Mouse (Mus musculus) stomach, embryonic 16.5 days (tissue): ENCODE data around the gene Lrp3. TPM values are rescaled to one million over a fixed set of nuclear protein-coding genes. Genes with fewer than 3 reads are reported as not detected.

Experiments
- ATAC-seq: fragments of 200-750 bp; cut with Nextera tagmentation; 2 replicates; pipeline ENCODE4 v1.8.0; 2017; ENCODE audit warnings: moderate number of reproducible peaks, moderate TSS enrichment; ENCODE audit not compliant: insufficient read depth, low FRiP score
- H3K27ac ChIP-seq: fragments of 300-500 bp; sonication (generic); 2 replicates; pipeline ENCODE4 v1.5.1; 2014; ENCODE audit warnings: low read length
- H3K27me3 ChIP-seq: fragments of 300-500 bp; sonication (generic); 2 replicates; pipeline ENCODE4 v1.6.1; 2014; ENCODE audit warnings: low read length, control low read depth, mixed read lengths; ENCODE audit not compliant: control insufficient read depth, insufficient read depth
- H3K36me3 ChIP-seq: fragments of 300-500 bp; sonication (generic); 2 replicates; pipeline ENCODE4 v1.6.1; 2014; ENCODE audit warnings: low read length; ENCODE audit not compliant: control insufficient read depth, insufficient read depth
- H3K4me1 ChIP-seq: fragments of 300-500 bp; sonication (generic); 2 replicates; pipeline ENCODE4 v1.6.1; 2014; ENCODE audit warnings: low read length, control low read depth, mixed read lengths; ENCODE audit not compliant: control insufficient read depth, insufficient read depth
- H3K4me2 ChIP-seq: fragments of 300-500 bp; sonication (generic); 2 replicates; pipeline ENCODE4 v1.6.1; 2014; ENCODE audit warnings: low read depth, low read length, mixed read lengths
- H3K4me3 ChIP-seq: fragments of 300-500 bp; sonication (generic); replicated peaks from 2 replicates; pipeline ENCODE4 v1.5.1; 2014; ENCODE audit warnings: mild to moderate bottlenecking, low read length
- H3K9ac ChIP-seq: fragments of 300-500 bp; sonication (generic); 2 replicates; pipeline ENCODE4 v1.6.1; 2014; ENCODE audit warnings: low read length
- H3K9me3 ChIP-seq: fragments of 300-500 bp; sonication (generic); replicated peaks from 2 replicates; pipeline ENCODE4 v1.6.1; 2016; ENCODE audit warnings: low read length, control low read depth; ENCODE audit not compliant: control insufficient read depth
- WGBS: fragments of 180-500 bp; shearing (Covaris S2); extraction: QIAGEN DNeasy Blood & Tissue Kit; methylation state at CpG from one replicate; pipeline ENCODE4 v1.1.7; 2014; 5-methylcytosine and 5-hydroxymethylcytosine counted together
- polyA plus RNA-seq: library from polyadenylated mRNA; unstranded; fragments of >200 nt; fragmentation: Nextera tagmentation; extraction: Ambion mirVana; gene quantifications from 2 replicates; pipeline ENCODE4 v1.2.1, GENCODE M21; 2015

Gene Lrp3
- polyA plus RNA-seq, 1 experiment from 2014 or later: 5.5 TPM

- H3K27me3 ChIP-seq: no peaks in the 10 kb centered on the region
- H3K4me1 ChIP-seq: peaks cover 6% of the 10 kb centered on the region; the same call in 1 of the 2 replicates
- H3K9ac ChIP-seq: peak overlapping the region; percentile 78
- peaks cover 4% of the 10 kb centered on the region; the same call in 1 of the 2 replicates for H3K9me3 ChIP-seq
- under 1% methylated on average over 45 of the region's 45 CpGs for WGBS
- H3K4me2 ChIP-seq: peak overlapping the region; percentile 68
- H3K27ac ChIP-seq: peak overlapping the region; percentile 97
- ATAC-seq: peak; percentile 96
- H3K4me3 ChIP-seq: peak overlapping the region; percentile 68
- H3K36me3 ChIP-seq: no peaks in the 10 kb centered on the region
These were observed 19.3 kb upstream of the Lrp3 start for GRCm38 (mm10) chr7:35234361-35235245.

GRCm38 (mm10) chr7:35233861-35234260 lies 18.6 kb upstream of the Lrp3 start:
- no peaks in the 10 kb centered on the region for H3K27me3 ChIP-seq
- peak overlapping the region; percentile 78 for H3K9ac ChIP-seq
- H3K27ac ChIP-seq: peak overlapping the region; percentile 92
- H3K4me3 ChIP-seq: peak overlapping the region; percentile 68
- 51% methylated on average over 12 of the region's 12 CpGs for WGBS
- no peaks in the 10 kb centered on the region for H3K36me3 ChIP-seq
- H3K9me3 ChIP-seq: peaks cover 4% of the 10 kb centered on the region; the same call in 1 of the 2 replicates
- H3K4me1 ChIP-seq: peaks cover 6% of the 10 kb centered on the region; the same call in 1 of the 2 replicates
- peak overlapping the region; percentile 63 for H3K4me2 ChIP-seq
- ATAC-seq: no peak

DNA sequence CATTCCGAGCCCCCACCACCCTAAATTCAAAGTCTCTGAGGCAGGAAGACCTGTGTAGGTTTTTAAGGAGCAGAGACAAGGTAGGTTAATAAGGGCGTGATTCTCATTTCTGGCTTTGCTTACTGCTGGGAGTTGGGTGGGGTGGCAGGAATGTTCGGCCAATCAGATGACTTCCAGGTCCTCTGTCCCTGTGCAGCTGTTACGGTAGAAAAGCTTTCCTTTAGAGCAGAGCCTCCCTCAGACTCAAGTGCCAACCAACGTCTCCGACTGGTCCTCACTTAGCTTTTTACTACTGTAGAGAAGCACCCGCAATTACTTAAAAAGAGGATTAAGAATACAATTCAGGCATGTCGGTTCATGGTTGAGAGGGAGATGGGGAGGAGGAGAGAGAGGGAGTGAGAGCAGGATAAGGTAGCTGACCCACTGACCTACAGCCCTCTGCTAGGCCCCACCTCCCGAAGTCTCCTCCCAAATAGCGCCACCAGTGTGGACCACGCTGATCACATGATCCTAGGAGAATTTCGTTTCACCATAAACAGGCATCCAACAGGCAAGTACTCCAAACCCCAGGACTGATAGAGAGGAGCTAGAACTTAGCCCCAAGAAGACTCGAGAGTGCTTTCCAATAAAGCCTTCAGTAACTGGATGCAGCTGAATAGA lies 17.6 kb upstream of the Lrp3 start:
- 35% methylated on average over 13 of the region's 13 CpGs for WGBS
- Histone ChIP-seq H3K4me2 (no peak overlapping the region), H3K4me3 (no peak overlapping the region)

GRCm38 (mm10) chr7:35230333-35230732 lies 15.0 kb upstream of the Lrp3 start:
- Histone ChIP-seq H3K27me3 (no peaks in the 10 kb centered on the region), H3K36me3 (no peaks in the 10 kb centered on the region), H3K9me3 (peaks cover 4% of the 10 kb centered on the region; the same call in 1 of the 2 replicates), H3K4me3 (no peak overlapping the region), H3K4me2 (no peak overlapping the region), H3K27ac (no peak overlapping the region), H3K4me1 (no peaks in the 10 kb centered on the region; the same call in 1 of the 2 replicates), H3K9ac (no peak overlapping the region)
- 74% methylated on average over 3 of the region's 3 CpGs for WGBS
- ATAC-seq: no peak

More for the DNA sequence above, 17.6 kb upstream of the Lrp3 start:
- no peaks in the 10 kb centered on the region for H3K27me3 ChIP-seq
- H3K9ac ChIP-seq: no peak overlapping the region
- H3K4me1 ChIP-seq: peaks cover 6% of the 10 kb centered on the region; the same call in 1 of the 2 replicates
- H3K9me3 ChIP-seq: peaks cover 4% of the 10 kb centered on the region; the same call in 1 of the 2 replicates
- H3K36me3 ChIP-seq: no peaks in the 10 kb centered on the region
- no peak for ATAC-seq
- H3K27ac ChIP-seq: no peak overlapping the region

DNA sequence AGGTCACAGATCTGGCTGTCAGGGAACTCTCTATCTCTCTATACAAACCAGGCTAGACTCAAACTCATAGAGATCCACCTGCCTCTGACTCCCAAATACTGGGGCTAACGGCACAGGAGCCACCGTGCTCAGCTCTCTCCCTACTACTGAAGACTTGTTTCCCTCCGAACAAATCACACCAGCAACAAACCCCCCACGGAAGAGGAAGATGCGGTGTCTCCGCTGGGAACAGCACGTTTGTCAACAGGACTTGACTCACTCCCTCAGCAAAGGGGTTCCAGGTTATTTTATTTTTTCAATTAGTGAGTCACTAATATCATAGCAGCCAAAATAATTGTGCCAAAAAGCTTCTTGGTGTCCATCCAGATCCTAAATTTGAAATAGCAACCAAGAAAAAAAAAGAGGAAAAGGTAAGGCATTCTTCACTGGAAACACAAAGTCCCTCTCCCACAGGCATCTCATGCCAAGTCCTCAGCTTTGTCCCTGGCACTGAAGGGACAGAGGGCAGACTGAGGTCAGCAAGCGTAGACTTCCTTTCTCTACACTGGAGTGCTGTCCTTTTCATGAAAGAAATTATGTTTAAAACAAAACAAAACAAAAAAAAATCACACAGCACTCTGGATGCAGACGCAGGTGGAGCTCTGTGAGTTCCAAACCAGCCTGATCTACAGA lies 5.5 kb upstream of the Lrp3 start:
- Histone ChIP-seq H3K9me3 (no peaks in the 10 kb centered on the region), H3K4me3 (no peak overlapping the region), H3K27ac (no peak overlapping the region), H3K27me3 (no peaks in the 10 kb centered on the region), H3K9ac (no peak overlapping the region), H3K4me1 (no peaks in the 10 kb centered on the region), H3K4me2 (no peak overlapping the region), H3K36me3 (no peaks in the 10 kb centered on the region)
- no peak for ATAC-seq
- WGBS: 71% methylated on average over 9 of the region's 9 CpGs

- peak overlapping the region; percentile 84 for H3K4me2 ChIP-seq
- H3K4me1 ChIP-seq: peaks cover 4% of the 10 kb centered on the region; the same call in 1 of the 2 replicates
- H3K9me3 ChIP-seq: no peaks in the 10 kb centered on the region
- no peaks in the 10 kb centered on the region for H3K27me3 ChIP-seq
- WGBS: 45% methylated on average over 5 of the region's 5 CpGs
- H3K9ac ChIP-seq: no peak overlapping the region
- no peak for ATAC-seq
- peak overlapping the region; percentile 70 for H3K4me3 ChIP-seq
- no peaks in the 10 kb centered on the region for H3K36me3 ChIP-seq
- no peak overlapping the region for H3K27ac ChIP-seq
These were observed 433 bp upstream of the Lrp3 start for GRCm38 (mm10) chr7:35215731-35216130.

DNA sequence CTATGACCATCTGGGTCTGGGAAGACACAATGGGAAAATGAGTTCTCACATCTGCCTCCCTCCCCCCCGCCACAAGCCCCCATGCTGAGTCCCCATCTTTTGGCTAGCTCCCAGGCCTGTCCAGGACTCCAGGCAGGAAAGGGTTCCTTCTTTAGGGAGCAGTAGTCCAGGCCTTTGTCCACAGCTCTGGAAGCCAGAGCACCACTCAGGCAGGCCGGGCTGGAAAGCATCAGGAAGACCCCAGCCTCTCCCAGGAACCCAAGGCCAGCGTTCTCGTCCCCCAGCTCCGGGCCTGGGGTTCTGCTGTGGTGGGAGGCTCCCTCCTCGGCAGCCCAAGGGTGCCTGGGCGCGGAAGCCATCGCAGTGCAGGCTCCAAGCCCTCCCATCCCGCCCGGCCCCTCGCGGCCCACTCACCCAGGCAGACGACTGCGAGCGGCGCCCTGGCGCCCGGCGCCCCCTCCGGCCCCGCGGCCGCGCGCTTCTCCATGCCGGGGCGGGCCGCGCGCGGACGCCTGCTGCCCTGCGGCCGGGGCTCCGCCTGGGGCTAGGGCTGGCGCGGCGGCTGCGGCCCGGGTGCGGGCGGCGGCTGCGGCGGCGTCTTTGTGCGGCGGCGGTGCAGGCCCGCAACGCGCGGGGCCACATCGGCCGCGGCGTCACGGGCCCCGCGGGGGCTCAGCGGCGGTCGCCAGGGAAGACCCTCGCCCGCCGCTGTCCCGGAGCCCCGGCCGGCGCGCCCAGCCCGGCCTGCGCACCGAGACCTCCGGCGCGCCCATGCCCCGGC lies 666 bp downstream of the Lrp3 start:
- Histone ChIP-seq H3K4me3 (peak overlapping the region; percentile 70), H3K36me3 (no peaks in the 10 kb centered on the region), H3K27me3 (no peaks in the 10 kb centered on the region), H3K4me1 (peaks cover 4% of the 10 kb centered on the region; the same call in 1 of the 2 replicates), H3K9ac (peak overlapping the region; percentile 83), H3K4me2 (peak overlapping the region; percentile 84), H3K27ac (no peak overlapping the region), H3K9me3 (no peaks in the 10 kb centered on the region)
- WGBS: under 1% methylated on average over 74 of the region's 79 CpGs
- peak; percentile 44; the same call in 1 of the 2 replicates for ATAC-seq

GRCm38 (mm10) chr7:35211791-35212190 lies 3.5 kb downstream of the Lrp3 start:
- Histone ChIP-seq H3K36me3 (no peaks in the 10 kb centered on the region), H3K4me3 (no peak overlapping the region), H3K27ac (no peak overlapping the region), H3K9me3 (no peaks in the 10 kb centered on the region), H3K4me2 (no peak overlapping the region), H3K9ac (no peak overlapping the region), H3K4me1 (peaks cover 4% of the 10 kb centered on the region; the same call in 1 of the 2 replicates), H3K27me3 (no peaks in the 10 kb centered on the region)
- 94% methylated on average over 4 of the region's 4 CpGs for WGBS
- no peak for ATAC-seq
